Mouse (Mus musculus): ENCODE measurements around the gene Ptprq. TPM values are rescaled to one million over a fixed set of nuclear protein-coding genes. Genes with fewer than 3 reads are reported as not detected.

The Ptprq gene
- polyA plus RNA-seq, 1 experiment from 2014 or later: not detected

- Histone ChIP-seq H3K9me3 (ENCODE audit: control insufficient read depth, low read length) (no peaks in the 10 kb centered on the region), H3K4me1 (replicated peaks; ENCODE audit: control insufficient read depth, insufficient read depth, low read length) (no peaks in the 10 kb centered on the region), H3K4me2 (no peak overlapping the region), H3K36me3 (ENCODE audit: control insufficient read depth, insufficient read depth, low read length) (no peaks in the 10 kb centered on the region), H3K27ac (ENCODE audit: low read depth, low read length) (no peak overlapping the region), H3K27me3 (replicated peaks; ENCODE audit: control insufficient read depth, insufficient read depth, low read length) (no peaks in the 10 kb centered on the region), H3K9ac (ENCODE audit: low read depth, low read length) (no peak overlapping the region), H3K4me3 (ENCODE audit: low read depth, low read length) (no peak overlapping the region)
- WGBS: 83% methylated on average over 7 of the region's 7 CpGs
- ATAC-seq (replicated peaks; ENCODE audit: low FRiP score) (no peak), DNase-seq (ENCODE audit: low spot score) (no peak)
Measured at GRCm38 (mm10) chr10:107735448-107735847, 15.6 kb upstream of the Ptprq start.

DNA sequence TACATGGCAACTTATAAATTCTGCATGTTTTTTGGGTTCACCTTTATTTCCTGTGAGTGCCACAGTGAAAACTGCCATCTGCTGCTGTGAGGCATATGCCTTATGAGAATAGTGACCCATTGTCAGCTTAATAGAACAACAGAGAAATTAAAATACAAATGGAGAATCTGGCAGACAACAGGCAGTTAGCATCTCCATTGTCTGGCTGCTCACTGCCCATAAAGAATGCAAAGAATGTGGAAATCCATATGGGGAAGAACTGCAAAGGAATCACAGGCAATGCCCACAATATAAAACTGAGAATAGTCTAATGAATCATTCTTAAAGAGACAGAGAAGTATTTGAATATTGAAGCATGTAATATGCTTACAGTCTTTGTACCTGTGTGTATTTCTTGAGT is 14.5 kb upstream of the Ptprq start:
- DNase-seq (ENCODE audit: low spot score) (no peak), ATAC-seq (replicated peaks; ENCODE audit: low FRiP score) (no peak)
- H3K9ac ChIP-seq (ENCODE audit: low read depth, low read length): no peak overlapping the region
- no peak overlapping the region for H3K4me3 ChIP-seq (ENCODE audit: low read depth, low read length)
- H3K27me3 ChIP-seq (replicated peaks; ENCODE audit: control insufficient read depth, insufficient read depth, low read length): no peaks in the 10 kb centered on the region
- no peak overlapping the region for H3K4me2 ChIP-seq
- H3K9me3 ChIP-seq (ENCODE audit: control insufficient read depth, low read length): no peaks in the 10 kb centered on the region
- no peaks in the 10 kb centered on the region for H3K4me1 ChIP-seq (replicated peaks; ENCODE audit: control insufficient read depth, insufficient read depth, low read length)
- H3K27ac ChIP-seq (ENCODE audit: low read depth, low read length): no peak overlapping the region
- no peaks in the 10 kb centered on the region for H3K36me3 ChIP-seq (ENCODE audit: control insufficient read depth, insufficient read depth, low read length)

DNA sequence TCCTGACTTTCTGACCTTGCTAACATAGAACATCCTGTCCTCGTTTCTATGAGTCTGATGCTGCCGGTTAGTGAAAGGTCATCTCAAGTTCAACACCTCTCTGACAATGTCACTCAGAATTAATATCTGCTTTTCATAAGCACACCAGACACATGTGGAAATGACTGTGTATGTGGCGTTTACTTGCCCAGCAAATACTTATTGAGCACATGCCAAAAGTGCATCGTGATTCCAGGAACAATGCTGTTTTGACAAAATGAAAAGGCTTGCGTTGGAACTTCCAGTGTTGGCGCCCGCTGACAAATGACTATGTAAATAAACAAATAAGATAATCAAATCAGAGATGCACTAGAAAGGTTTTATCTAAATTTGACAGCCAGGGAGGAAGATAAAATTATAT is 5.8 kb upstream of the Ptprq start:
- WGBS: 63% methylated on average over 7 of the region's 7 CpGs
- DNase-seq (ENCODE audit: low spot score) (no peak), ATAC-seq (replicated peaks; ENCODE audit: low FRiP score) (no peak)
- H3K4me3 ChIP-seq (ENCODE audit: low read depth, low read length): no peak overlapping the region
- H3K9ac ChIP-seq (ENCODE audit: low read depth, low read length): no peak overlapping the region
- no peaks in the 10 kb centered on the region for H3K9me3 ChIP-seq (ENCODE audit: control insufficient read depth, low read length)
- H3K36me3 ChIP-seq (ENCODE audit: control insufficient read depth, insufficient read depth, low read length): no peaks in the 10 kb centered on the region
- no peak overlapping the region for H3K4me2 ChIP-seq
- H3K27ac ChIP-seq (ENCODE audit: low read depth, low read length): no peak overlapping the region
- H3K4me1 ChIP-seq (replicated peaks; ENCODE audit: control insufficient read depth, insufficient read depth, low read length): no peaks in the 10 kb centered on the region
- no peaks in the 10 kb centered on the region for H3K27me3 ChIP-seq (replicated peaks; ENCODE audit: control insufficient read depth, insufficient read depth, low read length)

DNA sequence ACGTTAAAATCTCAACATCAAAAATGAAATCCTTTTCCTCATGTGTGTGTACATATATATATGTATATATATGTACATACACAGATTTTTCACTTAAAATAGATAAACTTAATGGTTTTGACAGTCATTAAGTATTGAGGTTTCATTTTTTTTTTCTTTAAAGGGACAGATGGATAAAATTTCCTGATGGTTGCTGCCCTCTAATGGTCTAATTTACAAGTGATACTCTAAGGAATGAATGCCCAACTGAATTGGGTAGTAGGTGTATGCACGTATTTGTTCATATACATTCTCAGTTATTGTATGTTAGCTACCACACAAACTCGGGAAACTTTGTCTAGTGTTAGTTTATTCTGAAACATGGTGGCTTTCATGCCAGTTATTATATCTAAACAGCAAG is 15.4 kb downstream of the Ptprq start:
- H3K27ac ChIP-seq (ENCODE audit: low read depth, low read length): no peak overlapping the region
- no peak overlapping the region for H3K9ac ChIP-seq (ENCODE audit: low read depth, low read length)
- ATAC-seq (replicated peaks; ENCODE audit: low FRiP score) (no peak), DNase-seq (ENCODE audit: low spot score) (no peak)
- WGBS: 43% methylated on average over 3 of the region's 3 CpGs
- H3K4me3 ChIP-seq (ENCODE audit: low read depth, low read length): no peak overlapping the region
- no peaks in the 10 kb centered on the region for H3K9me3 ChIP-seq (ENCODE audit: control insufficient read depth, low read length)
- H3K27me3 ChIP-seq (replicated peaks; ENCODE audit: control insufficient read depth, insufficient read depth, low read length): no peaks in the 10 kb centered on the region
- no peaks in the 10 kb centered on the region for H3K4me1 ChIP-seq (replicated peaks; ENCODE audit: control insufficient read depth, insufficient read depth, low read length)
- H3K4me2 ChIP-seq: no peak overlapping the region
- H3K36me3 ChIP-seq (ENCODE audit: control insufficient read depth, insufficient read depth, low read length): no peaks in the 10 kb centered on the region

GRCm38 (mm10) chr10:107700944-107701343 is 18.9 kb downstream of the Ptprq start:
- Histone ChIP-seq H3K4me3 (ENCODE audit: low read depth, low read length) (no peak overlapping the region), H3K9ac (ENCODE audit: low read depth, low read length) (no peak overlapping the region), H3K4me1 (replicated peaks; ENCODE audit: control insufficient read depth, insufficient read depth, low read length) (no peaks in the 10 kb centered on the region), H3K9me3 (ENCODE audit: control insufficient read depth, low read length) (no peaks in the 10 kb centered on the region), H3K27me3 (replicated peaks; ENCODE audit: control insufficient read depth, insufficient read depth, low read length) (no peaks in the 10 kb centered on the region), H3K4me2 (no peak overlapping the region), H3K27ac (ENCODE audit: low read depth, low read length) (no peak overlapping the region), H3K36me3 (ENCODE audit: control insufficient read depth, insufficient read depth, low read length) (no peaks in the 10 kb centered on the region)
- no peak for DNase-seq (ENCODE audit: low spot score)
- 82% methylated on average over 3 of the region's 3 CpGs for WGBS
- no peak for ATAC-seq (replicated peaks; ENCODE audit: low FRiP score)

DNA sequence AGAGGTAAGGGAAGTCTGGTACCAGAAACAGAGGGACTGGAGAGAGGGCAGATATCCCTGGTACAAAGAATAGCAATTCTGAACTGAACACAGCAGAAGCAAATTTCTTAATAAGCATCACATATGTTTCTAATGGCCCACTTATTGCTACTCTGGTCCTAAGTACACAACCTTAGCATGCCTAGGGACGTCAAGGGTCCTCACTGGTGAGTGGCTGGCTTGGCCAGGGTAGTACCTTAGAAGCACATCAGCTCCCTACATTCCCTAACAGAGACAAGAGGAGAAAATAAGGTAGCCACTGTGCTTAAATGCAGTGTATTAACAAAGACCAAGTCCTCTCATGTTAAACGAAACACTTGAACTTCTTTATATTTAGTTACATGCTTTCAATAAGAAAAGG is 21.1 kb downstream of the Ptprq start:
- DNase-seq (ENCODE audit: low spot score) (no peak), ATAC-seq (replicated peaks; ENCODE audit: low FRiP score) (no peak)
- Histone ChIP-seq H3K4me1 (replicated peaks; ENCODE audit: control insufficient read depth, insufficient read depth, low read length) (no peaks in the 10 kb centered on the region), H3K9me3 (ENCODE audit: control insufficient read depth, low read length) (no peaks in the 10 kb centered on the region), H3K4me3 (ENCODE audit: low read depth, low read length) (no peak overlapping the region), H3K4me2 (no peak overlapping the region), H3K27ac (ENCODE audit: low read depth, low read length) (no peak overlapping the region), H3K27me3 (replicated peaks; ENCODE audit: control insufficient read depth, insufficient read depth, low read length) (no peaks in the 10 kb centered on the region), H3K36me3 (ENCODE audit: control insufficient read depth, insufficient read depth, low read length) (no peaks in the 10 kb centered on the region), H3K9ac (ENCODE audit: low read depth, low read length) (no peak overlapping the region)
- WGBS: 81% methylated on average over 2 of the region's 2 CpGs

DNA sequence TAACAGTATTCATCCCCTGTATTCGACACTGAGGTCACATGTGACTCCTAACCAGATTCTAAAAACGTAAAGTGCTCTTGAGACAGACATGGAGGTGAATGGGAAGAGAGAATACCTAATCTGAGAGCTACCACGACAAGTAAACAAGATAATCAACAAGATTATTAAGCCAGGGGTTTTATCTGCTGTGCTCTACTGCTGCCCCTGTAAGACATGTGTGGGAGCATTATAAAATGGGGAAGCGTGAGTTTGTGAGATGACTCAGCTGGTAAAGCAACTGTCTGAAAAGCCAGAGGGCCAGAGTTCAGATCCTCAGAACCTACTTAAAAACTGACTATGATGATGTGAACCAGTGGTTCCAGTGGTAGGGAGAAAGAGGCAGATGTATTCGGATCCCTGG is 22.7 kb downstream of the Ptprq start:
- DNase-seq (ENCODE audit: low spot score) (no peak), ATAC-seq (replicated peaks; ENCODE audit: low FRiP score) (no peak)
- no peak overlapping the region for H3K9ac ChIP-seq (ENCODE audit: low read depth, low read length)
- no peaks in the 10 kb centered on the region for H3K36me3 ChIP-seq (ENCODE audit: control insufficient read depth, insufficient read depth, low read length)
- no peak overlapping the region for H3K4me3 ChIP-seq (ENCODE audit: low read depth, low read length)
- no peaks in the 10 kb centered on the region for H3K4me1 ChIP-seq (replicated peaks; ENCODE audit: control insufficient read depth, insufficient read depth, low read length)
- WGBS: 64% methylated on average over 5 of the region's 5 CpGs
- H3K9me3 ChIP-seq (ENCODE audit: control insufficient read depth, low read length): no peaks in the 10 kb centered on the region
- no peak overlapping the region for H3K4me2 ChIP-seq
- no peaks in the 10 kb centered on the region for H3K27me3 ChIP-seq (replicated peaks; ENCODE audit: control insufficient read depth, insufficient read depth, low read length)
- H3K27ac ChIP-seq (ENCODE audit: low read depth, low read length): no peak overlapping the region

- WGBS: 73% methylated on average over 6 of the region's 6 CpGs
- Histone ChIP-seq H3K9ac (ENCODE audit: low read depth, low read length) (no peak overlapping the region), H3K36me3 (ENCODE audit: control insufficient read depth, insufficient read depth, low read length) (no peaks in the 10 kb centered on the region), H3K4me2 (no peak overlapping the region), H3K4me1 (replicated peaks; ENCODE audit: control insufficient read depth, insufficient read depth, low read length) (no peaks in the 10 kb centered on the region), H3K4me3 (ENCODE audit: low read depth, low read length) (no peak overlapping the region), H3K27me3 (replicated peaks; ENCODE audit: control insufficient read depth, insufficient read depth, low read length) (no peaks in the 10 kb centered on the region), H3K9me3 (ENCODE audit: control insufficient read depth, low read length) (no peaks in the 10 kb centered on the region), H3K27ac (ENCODE audit: low read depth, low read length) (no peak overlapping the region)
- no peak for ATAC-seq (replicated peaks; ENCODE audit: low FRiP score)
- DNase-seq (ENCODE audit: low spot score): no peak
Measured at GRCm38 (mm10) chr10:107687382-107687781, 32.5 kb downstream of the Ptprq start.

GRCm38 (mm10) chr10:107675994-107676393 is 43.9 kb downstream of the Ptprq start:
- H3K9me3 ChIP-seq (ENCODE audit: control insufficient read depth, low read length): no peaks in the 10 kb centered on the region
- H3K27ac ChIP-seq (ENCODE audit: low read depth, low read length): no peak overlapping the region
- H3K9ac ChIP-seq (ENCODE audit: low read depth, low read length): no peak overlapping the region
- H3K4me1 ChIP-seq (replicated peaks; ENCODE audit: control insufficient read depth, insufficient read depth, low read length): no peaks in the 10 kb centered on the region
- ATAC-seq (replicated peaks; ENCODE audit: low FRiP score): no peak
- H3K27me3 ChIP-seq (replicated peaks; ENCODE audit: control insufficient read depth, insufficient read depth, low read length): no peaks in the 10 kb centered on the region
- DNase-seq (ENCODE audit: low spot score): no peak
- H3K36me3 ChIP-seq (ENCODE audit: control insufficient read depth, insufficient read depth, low read length): no peaks in the 10 kb centered on the region
- WGBS: 53% methylated on average over 1 of the region's 1 CpGs
- no peak overlapping the region for H3K4me3 ChIP-seq (ENCODE audit: low read depth, low read length)
- no peak overlapping the region for H3K4me2 ChIP-seq
